Comparison of ENCODE assay signal across 9 mouse cellular contexts in the genomic region with DNA sequence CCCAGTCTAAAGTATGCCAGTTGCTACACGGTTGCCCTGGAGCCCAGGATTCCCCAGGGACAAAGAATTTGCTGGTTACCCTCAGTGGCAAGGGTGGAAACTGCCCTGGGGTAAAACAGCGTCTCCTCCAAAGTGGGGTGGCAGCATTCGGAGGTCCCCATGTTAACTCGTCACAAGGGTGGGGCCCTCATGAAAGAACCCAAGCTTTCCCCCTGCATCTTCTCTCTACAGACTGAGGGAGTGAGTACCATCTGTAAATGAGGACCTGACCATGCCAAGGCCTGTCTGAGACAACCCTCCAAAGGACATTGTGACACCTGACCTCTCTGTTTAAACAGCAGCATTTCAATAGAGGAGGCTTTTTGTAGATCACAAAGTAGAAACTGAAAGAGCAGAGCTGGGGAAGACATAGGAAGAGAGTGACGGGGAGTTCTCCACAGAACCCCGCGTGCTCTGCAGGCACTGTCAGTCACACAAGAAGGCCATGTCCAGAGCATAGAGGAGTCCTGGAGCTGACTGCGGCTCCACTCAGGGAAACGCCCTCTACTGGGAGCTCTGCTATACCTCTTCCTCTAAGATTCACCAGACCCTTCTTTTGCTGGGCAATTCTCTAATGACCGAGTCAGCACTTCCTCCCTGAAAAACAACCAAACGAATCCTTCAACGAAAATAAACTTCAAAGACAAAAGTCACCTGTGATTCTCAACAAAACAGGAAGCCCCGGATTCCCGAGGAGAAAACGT. TPM values are rescaled to one million over a fixed set of nuclear protein-coding genes. Genes with fewer than 3 reads are reported as not detected.
DNase-seq lines count a peak whose midpoint lies in the region; ATAC-seq lines count a peak whose summit lies in the region.
"Had no signal": no experiment of that assay in that cellular context is flagged by ENCODE, and none has a peak within 500 bp of the region (broad histone marks: within the 10 kb centered on the region; RNA-seq: fewer than 3 reads in every experiment).

No protein-coding gene starts in this region.

- DNase-seq in adrenal gland, adult (ENCODE audit: inconsistent age in 2 of 2, low spot score in 1 of 2): peak; percentile 34 to 68
- no peak for DNase-seq in adrenal gland, postnatal 4 days (ENCODE audit: low spot score in 2 of 2)
- DNase-seq in left cerebral cortex, postnatal 14 days (ENCODE audit: low spot score in 2 of 2): peak; percentile 17 to 34
- DNase-seq in left cerebral cortex, adult 11 months (ENCODE audit: low spot score): no peak
- peak; percentile 38 for DNase-seq in embryonic facial prominence, embryonic 10.5 days (ENCODE audit: low spot score)
- no peak for DNase-seq in liver, embryonic 11.5 days (ENCODE audit: low spot score)
- DNase-seq in retina, embryonic 14.5 days (ENCODE audit: low spot score): peak; percentile 71
- DNase-seq in layer of hippocampus, postnatal 25 days (ENCODE audit: extremely low spot score in 1 of 2, low spot score in 1 of 2): no peak

- no peaks in the 10 kb centered on the region for H3K27me3 ChIP-seq in embryonic facial prominence, embryonic 10.5 days (replicated peaks; ENCODE audit: low read depth, poor library complexity, severe bottlenecking)
- 0 out of 2 replicates have a peak, but pooled peaks cover 3% of the 10 kb centered on the region for H3K27me3 ChIP-seq in liver, embryonic 11.5 days (replicated peaks; ENCODE audit: control insufficient read depth, insufficient read depth, low read length)

- 0 out of 2 replicates have a peak, but pooled peaks have one; percentile 45 for ATAC-seq in liver, embryonic 11.5 days (replicated peaks; ENCODE audit: low FRiP score)

- no peaks in the 10 kb centered on the region for H3K9me3 ChIP-seq in embryonic facial prominence, embryonic 10.5 days
- H3K9me3 ChIP-seq in liver, embryonic 11.5 days (ENCODE audit: control insufficient read depth, low read length): no peaks in the 10 kb centered on the region

- no peak overlapping the region for H3K4me2 ChIP-seq in liver, embryonic 11.5 days

- H3K36me3 ChIP-seq in embryonic facial prominence, embryonic 10.5 days (replicated peaks): no peaks in the 10 kb centered on the region
- H3K36me3 ChIP-seq in liver, embryonic 11.5 days (ENCODE audit: control insufficient read depth, insufficient read depth, low read length): no peaks in the 10 kb centered on the region

- intact Hi-C loops in left cerebral cortex, postnatal 14 days (cut with DNase I): no loop called here

- no peak overlapping the region for H3K4me3 ChIP-seq in embryonic facial prominence, embryonic 10.5 days
- H3K4me3 ChIP-seq in liver, embryonic 11.5 days (ENCODE audit: low read depth, low read length): no peak overlapping the region
- H3K4me3 ChIP-seq: myocyte had no signal

- 35% methylated on average over 15 of the region's 15 CpGs for WGBS in embryonic facial prominence, embryonic 10.5 days
- 33% methylated on average over 15 of the region's 15 CpGs for WGBS in liver, embryonic 11.5 days

- H3K4me1 ChIP-seq in embryonic facial prominence, embryonic 10.5 days: peaks cover 16% of the 10 kb centered on the region; the same call in 1 of the 2 replicates
- H3K4me1 ChIP-seq in liver, embryonic 11.5 days (replicated peaks; ENCODE audit: control insufficient read depth, insufficient read depth, low read length): peaks cover 2% of the 10 kb centered on the region; the same call in 1 of the 2 replicates

- H3K9ac ChIP-seq in liver, embryonic 11.5 days (ENCODE audit: low read depth, low read length): no peak overlapping the region

- no peak overlapping the region for H3K27ac ChIP-seq in embryonic facial prominence, embryonic 10.5 days (replicated peaks)
- no peak overlapping the region for H3K27ac ChIP-seq in liver, embryonic 11.5 days (ENCODE audit: low read depth, low read length)

RNA-seq across cellular contexts. Expression of gene Lpcat1, which starts 49.3 kb away (rescaled TPM):
- 10 to 100 TPM; 34.8 to 35.5 TPM for total RNA-seq in adrenal gland, postnatal 4 days (2021)
- 10 to 100 TPM; 48.8 to 53.3 TPM for total RNA-seq in left cerebral cortex, postnatal 14 days (2021)
- polyA plus RNA-seq in embryonic facial prominence, embryonic 10.5 days (2016; fragmentation: Nextera tagmentation; extraction: Ambion mirVana): 59.4 and 60.5 TPM in 2 replicates
- polyA plus RNA-seq in liver, embryonic 11.5 days (2014; fragmentation: Nextera tagmentation; extraction: Ambion mirVana): 81.9 and 84.0 TPM in 2 replicates
- 10 to 100 TPM; 37.6 to 42.4 TPM for total RNA-seq in layer of hippocampus, postnatal 25 days (2021)

Comparison
In these comparisons a context has a peak if more than half of its experiments do, and no peak if none do; other contexts are left out.
1. DNase-seq: peak in adrenal gland, adult (2 of 2), left cerebral cortex, postnatal 14 days (2 of 2), embryonic facial prominence, embryonic 10.5 days (single experiment) and retina, embryonic 14.5 days (single experiment); none in adrenal gland, postnatal 4 days (0 of 2), left cerebral cortex, adult 11 months (single experiment), liver, embryonic 11.5 days (single experiment) and layer of hippocampus, postnatal 25 days (0 of 2).